In genomic region chr7:120634711-120635361, GRCm38 (mm10) we compare ENCODE assay signal across 8 mouse cellular contexts. TPM values are rescaled to one million over a fixed set of nuclear protein-coding genes. Genes with fewer than 3 reads are reported as not detected.
DNase-seq lines count a peak whose midpoint lies in the region; ATAC-seq and TF ChIP-seq lines count a peak whose summit lies in the region.

Gene Uqcrc2 (plus strand): TSS chr7:120635176.

- H3K27me3 ChIP-seq in embryonic facial prominence, embryonic 15.5 days, result no peaks in the 10 kb centered on the region
- no peaks in the 10 kb centered on the region for H3K27me3 ChIP-seq in kidney, embryonic 14.5 days (ENCODE audit: control insufficient read depth, insufficient read depth, low read length)
- H3K27me3 ChIP-seq in limb, embryonic 15.5 days, result no peaks in the 10 kb centered on the region

- H3K4me1 ChIP-seq in bone marrow, adult 2 months (ENCODE audit: control insufficient read depth, insufficient read depth, low read length), result no peaks in the 10 kb centered on the region
- H3K4me1 ChIP-seq in embryonic facial prominence, embryonic 15.5 days, result peaks cover 20% of the 10 kb centered on the region
- peaks cover 8% of the 10 kb centered on the region; the same call in 1 of the 2 replicates for H3K4me1 ChIP-seq in kidney, embryonic 14.5 days (ENCODE audit: control insufficient read depth, insufficient read depth, low read length)
- H3K4me1 ChIP-seq in limb, embryonic 15.5 days, result peaks cover 17% of the 10 kb centered on the region

- peak; percentile 87 for DNase-seq in 416B (ENCODE audit: low read depth)
- peak; percentile 78 to 85 for DNase-seq in heart, adult 9 months (ENCODE audit: low spot score in 2 of 2)
- peak; percentile 57 to 72 for DNase-seq in monocyte, adult 2 months (ENCODE audit: low read depth in 1 of 2, low spot score in 2 of 2)
- DNase-seq in spleen, postnatal 36 days (ENCODE audit: low spot score in 2 of 2), result peak; percentile 84 to 85

- WGBS in bone marrow, adult 2 months, result under 1% methylated on average over 45 of the region's 45 CpGs
- WGBS in embryonic facial prominence, embryonic 15.5 days, result under 1% methylated on average over 45 of the region's 45 CpGs
- WGBS in kidney, embryonic 14.5 days, result under 1% methylated on average over 45 of the region's 45 CpGs
- WGBS in limb, embryonic 15.5 days, result under 1% methylated on average over 45 of the region's 45 CpGs

- peak within 1 kb of the TSS; percentile 87 for H3K9ac ChIP-seq in embryonic facial prominence, embryonic 15.5 days
- H3K9ac ChIP-seq in kidney, embryonic 14.5 days (ENCODE audit: low read depth, low read length), result peak within 1 kb of the TSS; percentile 96
- peak within 1 kb of the TSS; percentile 97 for H3K9ac ChIP-seq in limb, embryonic 15.5 days

- peaks cover 17% of the 10 kb centered on the region for H3K36me3 ChIP-seq in embryonic facial prominence, embryonic 15.5 days
- H3K36me3 ChIP-seq in kidney, embryonic 14.5 days (ENCODE audit: control insufficient read depth, insufficient read depth, low read length), result peaks cover 23% of the 10 kb centered on the region
- peaks cover 24% of the 10 kb centered on the region for H3K36me3 ChIP-seq in limb, embryonic 15.5 days

- no peaks in the 10 kb centered on the region for H3K9me3 ChIP-seq in embryonic facial prominence, embryonic 15.5 days (replicated peaks)
- H3K9me3 ChIP-seq in kidney, embryonic 14.5 days (ENCODE audit: control insufficient read depth, low read length), result no peaks in the 10 kb centered on the region
- no peaks in the 10 kb centered on the region for H3K9me3 ChIP-seq in limb, embryonic 15.5 days

- H3K4me2 ChIP-seq in embryonic facial prominence, embryonic 15.5 days (replicated peaks), result peak within 1 kb of the TSS; percentile 75
- H3K4me2 ChIP-seq in kidney, embryonic 14.5 days (replicated peaks; ENCODE audit: low read depth, low read length), result peak within 1 kb of the TSS; percentile 70
- H3K4me2 ChIP-seq in limb, embryonic 15.5 days, result peak within 1 kb of the TSS; percentile 84

- TF ChIP-seq CTCF in bone marrow, adult 2 months (IDR thresholded peaks at IDR 0.05; ENCODE audit: control insufficient read depth, insufficient read depth, low read length), result peak; percentile 53

- TF ChIP-seq POLR2A in bone marrow, adult 2 months (IDR thresholded peaks at IDR 0.05; ENCODE audit: borderline replicate concordance, control insufficient read depth, low read depth, low read length), result peak; percentile 62; the same call in 1 of the 2 replicates

- ATAC-seq in embryonic facial prominence, embryonic 15.5 days (ENCODE audit: insufficient number of reproducible peaks, low FRiP score, low TSS enrichment, low read depth), result peak; percentile 97
- ATAC-seq in kidney, embryonic 14.5 days (ENCODE audit: low FRiP score, low TSS enrichment), result peak; percentile 99
- ATAC-seq in limb, embryonic 15.5 days (ENCODE audit: insufficient number of reproducible peaks, low FRiP score, low TSS enrichment, low read depth), result peak; percentile 99

- peak within 1 kb of the TSS; percentile 79 for H3K27ac ChIP-seq in bone marrow, adult 2 months (ENCODE audit: control insufficient read depth, insufficient read depth, low read depth, low read length, poor library complexity)
- peak within 1 kb of the TSS; percentile 94 for H3K27ac ChIP-seq in embryonic facial prominence, embryonic 15.5 days (replicated peaks)
- H3K27ac ChIP-seq in kidney, embryonic 14.5 days (ENCODE audit: low read depth, low read length), result peak within 1 kb of the TSS; percentile 90
- H3K27ac ChIP-seq in limb, embryonic 15.5 days, result peak within 1 kb of the TSS; percentile 97

- peak within 1 kb of the TSS; percentile 84 for H3K4me3 ChIP-seq in bone marrow, adult 2 months (replicated peaks; ENCODE audit: control insufficient read depth, low read depth, low read length)
- peak within 1 kb of the TSS; percentile 94 for H3K4me3 ChIP-seq in embryonic facial prominence, embryonic 15.5 days (replicated peaks)
- peak within 1 kb of the TSS; percentile 96 for H3K4me3 ChIP-seq in kidney, embryonic 14.5 days (ENCODE audit: low read length)
- peak within 1 kb of the TSS; percentile 96 for H3K4me3 ChIP-seq in limb, embryonic 15.5 days

RNA-seq across cellular contexts. Expression of gene Uqcrc2, which starts in this region (rescaled TPM):
- polyA plus RNA-seq in bone marrow, adult 2 months (2011; ENCODE audit: insufficient read depth, insufficient read length, low replicate concordance, missing spikeins), result 40.4 and 72.1 TPM in 2 replicates
- 170 TPM in 2 replicates for polyA plus RNA-seq in embryonic facial prominence, embryonic 15.5 days (2015; fragmentation: Nextera tagmentation; extraction: Ambion mirVana)
- polyA plus RNA-seq in kidney, embryonic 14.5 days (2014; fragmentation: Nextera tagmentation; extraction: Ambion mirVana), result 210 and 232 TPM in 2 replicates
- 171 and 182 TPM in 2 replicates for polyA plus RNA-seq in limb, embryonic 15.5 days (2015; fragmentation: Nextera tagmentation; extraction: Ambion mirVana)

Comparison
In these comparisons a context has a peak if more than half of its experiments do, and no peak if none do; other contexts are left out.
1. Peak in every context shown above with its lines: DNase-seq, ATAC-seq, H3K4me3 ChIP-seq and H3K27ac ChIP-seq.